Mouse (Mus musculus): ENCODE results near the gene Vmo1.

Gene Vmo1

DNA sequence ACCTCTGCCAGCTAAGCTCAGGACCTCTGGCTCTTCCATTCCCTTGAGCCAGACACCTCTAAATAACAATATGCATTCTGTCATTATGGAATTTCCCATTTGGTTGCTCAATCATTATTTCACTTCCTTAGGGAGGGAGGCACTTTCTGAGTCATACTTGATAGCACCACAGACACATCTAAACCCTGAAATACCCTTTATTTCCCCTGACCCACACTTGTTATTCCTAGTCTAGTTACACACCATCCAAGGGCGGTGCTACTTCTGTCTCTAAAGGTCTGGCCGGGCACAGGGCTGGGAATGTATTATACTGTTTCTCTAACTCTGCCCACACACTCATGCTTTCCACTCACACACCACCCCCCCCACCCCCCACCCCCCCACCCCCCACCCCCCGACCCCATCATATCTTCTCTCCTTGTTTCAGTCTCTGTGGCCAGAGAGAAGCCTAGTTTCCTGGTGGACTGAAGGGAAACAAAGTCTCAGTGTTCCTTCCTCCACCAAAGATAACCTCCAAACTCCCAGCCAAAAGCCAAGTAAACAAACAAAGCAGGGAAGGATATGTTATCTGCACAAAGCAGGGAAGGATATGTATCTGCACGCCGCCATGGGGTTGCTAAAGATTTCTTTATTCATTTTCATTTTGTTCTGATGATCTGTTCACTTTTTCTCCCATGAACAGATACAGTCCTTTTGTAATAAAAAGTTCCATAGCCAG is 46.4 kb downstream of the Vmo1 start:
- no peak for DNase-seq

- DNase-seq, result peak in 1 of 2 experiments; percentile 35
Measured at GRCm38 (mm10) chr11:70465824-70466223, 48.6 kb downstream of the Vmo1 start.

DNA sequence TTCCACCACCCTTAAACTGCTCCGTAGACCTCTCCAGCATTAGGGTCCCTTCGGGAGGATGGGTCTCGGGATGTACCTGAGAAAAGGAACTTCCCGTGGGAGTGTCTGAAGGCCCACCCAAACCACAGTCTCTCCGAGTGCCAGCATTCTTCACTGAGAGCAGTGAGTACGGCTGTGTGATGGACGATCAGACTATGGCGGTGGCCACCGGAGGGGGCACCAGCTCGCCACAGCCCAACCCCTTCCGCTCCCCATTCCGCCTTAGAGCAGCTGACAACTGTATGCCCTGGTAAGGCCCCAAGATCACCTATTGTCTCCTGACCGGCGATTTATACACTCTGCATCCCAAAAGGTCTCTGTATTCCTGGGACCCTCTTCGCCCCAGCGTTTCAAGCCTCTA is 49.2 kb downstream of the Vmo1 start:
- DNase-seq, result no peak

- DNase-seq, result no peak
Measured at GRCm38 (mm10) chr11:70463970-70464369, 50.4 kb downstream of the Vmo1 start.
